Mouse (Mus musculus) forebrain, postnatal 0 days (tissue): ENCODE measurements at regions not wholly inside any gene's neighbourhood (a gene's known extent, or its start where the extent isn't known, plus 50 kb on each side); places are given as distances from the start of the nearest gene placed in this dataset.

Experiments
- ATAC-seq: fragments of 200-750 bp; cut with Nextera tagmentation; 2 replicates; pipeline ENCODE4 v1.8.0; 2017; ENCODE audit warnings: mild to moderate bottlenecking, moderate library complexity
- DNase-seq: peaks from one replicate; pipeline ENCODE4 v3.0.0-alpha.2; 2015
- H3K27ac ChIP-seq: fragments of 300-500 bp; sonication (generic); 2 replicates; pipeline ENCODE4 v1.5.1; 2014; ENCODE audit warnings: low read depth, mild to moderate bottlenecking, antibody characterized with exemption, low read length, moderate library complexity, mixed read lengths
- H3K27me3 ChIP-seq: fragments of 300-500 bp; sonication (generic); 2 replicates; pipeline ENCODE4 v1.6.1; 2014; ENCODE audit warnings: mild to moderate bottlenecking, low read length, mixed read lengths; ENCODE audit not compliant: insufficient read depth
- H3K36me3 ChIP-seq: fragments of 300-500 bp; sonication (generic); 2 replicates; pipeline ENCODE4 v1.6.1; 2014; ENCODE audit warnings: mild to moderate bottlenecking, moderate library complexity; ENCODE audit not compliant: insufficient read depth
- H3K4me1 ChIP-seq: fragments of 300-500 bp; sonication (generic); 2 replicates; pipeline ENCODE4 v1.6.1; 2014; ENCODE audit warnings: antibody characterized with exemption; ENCODE audit not compliant: insufficient read depth
- H3K4me2 ChIP-seq: fragments of 300-500 bp; sonication (generic); 2 replicates; pipeline ENCODE4 v1.6.1; 2014; ENCODE audit warnings: low read depth, mild to moderate bottlenecking, moderate library complexity
- H3K4me3 ChIP-seq: fragments of 300-500 bp; sonication (generic); 2 replicates; pipeline ENCODE4 v1.5.1; 2014; ENCODE audit warnings: low read depth, low read length, mixed read lengths
- H3K9ac ChIP-seq: fragments of 300-500 bp; sonication (generic); 2 replicates; pipeline ENCODE4 v1.6.1; 2014; ENCODE audit warnings: mild to moderate bottlenecking
- H3K9me3 ChIP-seq: fragments of 300-500 bp; sonication (generic); 2 replicates; pipeline ENCODE4 v1.6.1; 2016; ENCODE audit warnings: low read length
- CTCF ChIP-seq: sonication (generic); IDR thresholded peaks from 2 replicates; pipeline ENCODE4 v1.5.1; 2016; ENCODE audit warnings: antibody characterized with exemption, control low read depth, low read depth
- WGBS: fragments of 180-500 bp; shearing (Covaris S2); extraction: QIAGEN DNeasy Blood & Tissue Kit; methylation state at CpG from one replicate; pipeline ENCODE4 v1.1.7; 2014; 5-methylcytosine and 5-hydroxymethylcytosine counted together

- H3K4me1 ChIP-seq, result no peaks in the 10 kb centered on the region
- H3K9me3 ChIP-seq, result no peaks in the 10 kb centered on the region
- no peak overlapping the region for H3K27ac ChIP-seq
- no peak overlapping the region for H3K9ac ChIP-seq
- H3K4me2 ChIP-seq, result no peak overlapping the region
- no peaks in the 10 kb centered on the region for H3K36me3 ChIP-seq
- no peaks in the 10 kb centered on the region for H3K27me3 ChIP-seq
- DNase-seq, result no peak
- WGBS, result 82% methylated on average over 6 of the region's 6 CpGs
- H3K4me3 ChIP-seq, result no peak overlapping the region
- no peak for TF ChIP-seq CTCF
- ATAC-seq, result no peak
Measured at GRCm38 (mm10) chr7:130013109-130013508, 421.4 kb downstream of the Wdr11 start.

DNA sequence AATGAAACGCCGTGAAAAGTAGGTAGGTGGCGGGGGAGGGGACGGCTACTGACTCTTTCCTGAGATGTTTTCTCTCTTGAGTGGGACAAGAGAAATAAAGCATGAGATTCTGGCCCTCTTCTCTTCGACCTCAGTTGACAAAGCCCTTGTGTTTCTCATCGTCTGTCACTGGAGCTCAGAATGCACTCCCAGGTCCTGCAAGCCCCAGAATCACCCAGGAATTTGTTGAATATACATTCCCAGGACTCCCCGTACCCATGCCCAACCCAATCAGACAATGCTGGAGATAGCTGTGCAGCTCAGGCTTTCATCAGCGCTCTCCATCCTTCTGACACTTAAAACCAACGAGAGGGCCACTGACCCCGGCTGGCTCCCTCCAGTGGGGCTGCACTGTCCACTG lies 422.9 kb downstream of the Wdr11 start:
- H3K36me3 ChIP-seq, result no peaks in the 10 kb centered on the region
- H3K27me3 ChIP-seq, result no peaks in the 10 kb centered on the region
- no peak overlapping the region for H3K4me2 ChIP-seq
- ATAC-seq, result no peak
- no peaks in the 10 kb centered on the region for H3K4me1 ChIP-seq
- H3K27ac ChIP-seq, result no peak overlapping the region
- TF ChIP-seq CTCF, result no peak
- no peaks in the 10 kb centered on the region for H3K9me3 ChIP-seq
- DNase-seq, result no peak
- H3K9ac ChIP-seq, result no peak overlapping the region
- 81% methylated on average over 10 of the region's 10 CpGs for WGBS
- H3K4me3 ChIP-seq, result no peak overlapping the region

DNA sequence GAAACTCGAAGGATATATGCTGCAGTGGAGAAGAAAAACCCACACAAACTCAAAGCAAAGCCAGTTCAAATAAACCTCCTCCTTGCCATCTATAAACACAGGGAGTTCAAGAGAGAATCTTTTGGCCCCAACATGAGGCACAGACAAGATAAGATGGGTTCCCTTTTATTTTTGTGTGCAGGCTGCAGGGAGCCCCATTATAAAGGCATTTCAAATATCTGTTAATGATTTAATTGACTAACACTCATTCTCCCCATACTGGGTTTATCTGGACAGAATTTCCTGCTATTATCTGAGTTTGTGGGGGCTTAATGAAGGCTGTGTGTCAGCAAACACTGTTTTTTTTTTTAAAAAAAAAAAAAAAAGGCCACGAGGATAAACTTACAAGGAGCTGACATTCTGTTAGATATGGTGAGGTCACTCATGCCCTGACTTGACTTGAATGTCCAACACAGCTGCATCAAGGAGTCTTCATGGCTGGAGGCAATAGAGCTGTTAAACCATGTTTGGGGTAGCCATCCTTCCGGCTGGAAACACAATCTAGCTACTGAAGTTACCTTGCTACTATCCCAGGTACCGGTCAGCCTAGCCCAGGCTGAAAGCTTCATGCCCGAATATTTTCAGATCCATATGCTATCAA lies 423.8 kb downstream of the Wdr11 start:
- H3K4me3 ChIP-seq, result no peak overlapping the region

DNA sequence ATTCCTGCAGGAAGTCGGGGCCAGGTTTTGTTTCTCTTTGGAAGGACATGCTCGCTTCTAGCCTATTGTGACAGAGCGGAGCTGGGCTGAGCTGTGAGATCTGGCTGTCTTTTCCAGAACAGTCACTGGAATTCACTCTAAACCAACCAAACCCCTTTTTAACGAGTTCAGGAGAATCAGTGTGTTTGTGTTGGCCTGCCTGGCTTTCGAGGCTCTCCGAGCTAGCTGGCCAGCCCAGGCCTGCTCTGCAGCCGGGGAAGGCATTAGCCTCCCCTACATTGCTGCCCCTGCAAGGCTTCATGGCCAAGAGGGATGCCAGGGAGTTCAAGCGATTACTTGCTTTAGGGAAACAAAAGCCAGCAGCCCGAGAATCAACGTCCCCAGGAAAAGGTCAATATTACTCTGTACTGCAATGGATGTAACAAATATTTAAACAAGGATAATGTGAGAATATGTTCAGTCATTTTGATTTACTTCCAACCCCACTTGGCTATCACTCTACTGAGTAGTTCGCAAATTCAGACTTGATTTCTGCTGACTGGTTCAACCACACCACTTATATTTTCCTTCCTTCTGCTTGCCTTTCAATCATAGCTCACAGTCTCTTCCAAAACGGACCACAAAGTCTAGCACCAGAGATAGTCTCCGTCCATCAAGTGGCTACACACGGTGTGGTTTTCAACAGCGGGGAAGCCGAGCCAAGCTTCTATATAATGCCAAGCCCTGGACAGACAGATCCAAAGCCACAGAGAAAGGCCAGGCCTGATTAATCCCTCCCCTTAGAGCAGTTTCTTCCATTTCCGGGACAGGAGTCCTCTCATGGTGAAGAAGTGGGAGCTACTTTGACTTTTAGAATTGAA lies 424.6 kb downstream of the Wdr11 start:
- WGBS, result 67% methylated on average over 17 of the region's 17 CpGs
- Histone ChIP-seq H3K4me1 (no peaks in the 10 kb centered on the region), H3K4me2 (no peak overlapping the region), H3K9me3 (no peaks in the 10 kb centered on the region), H3K4me3 (no peak overlapping the region), H3K9ac (no peak overlapping the region), H3K27me3 (no peaks in the 10 kb centered on the region), H3K27ac (no peak overlapping the region), H3K36me3 (no peaks in the 10 kb centered on the region)
- no peak for DNase-seq
- TF ChIP-seq CTCF, result no peak
- no peak for ATAC-seq

More for the DNA sequence above, 423.8 kb downstream of the Wdr11 start:
- Histone ChIP-seq H3K9me3 (no peaks in the 10 kb centered on the region), H3K9ac (no peak overlapping the region), H3K36me3 (no peaks in the 10 kb centered on the region), H3K27ac (no peak overlapping the region), H3K27me3 (no peaks in the 10 kb centered on the region), H3K4me1 (no peaks in the 10 kb centered on the region), H3K4me2 (no peak overlapping the region)
- TF ChIP-seq CTCF, result no peak
- no peak for DNase-seq
- WGBS, result 77% methylated on average over 5 of the region's 5 CpGs
- ATAC-seq, result no peak

DNA sequence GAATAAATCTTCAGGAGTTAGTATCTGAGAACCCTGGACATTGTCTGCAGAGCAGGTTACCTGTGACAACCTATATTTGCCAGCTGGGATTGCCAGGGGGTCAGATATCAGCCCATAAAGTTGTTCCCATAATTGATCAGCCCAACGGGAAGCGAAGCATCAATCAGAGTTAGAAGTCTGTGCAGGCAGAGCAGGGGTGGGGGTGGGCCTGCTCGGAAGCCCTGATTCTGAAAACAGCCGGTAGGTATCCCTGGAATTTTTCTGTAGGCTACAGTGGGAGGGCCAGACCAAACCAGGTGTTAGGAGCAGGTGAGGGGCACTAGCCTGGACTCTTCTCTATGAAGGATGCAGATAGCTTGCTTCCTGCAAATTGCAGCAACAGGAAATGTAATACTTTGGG lies 427.2 kb downstream of the Wdr11 start:
- no peaks in the 10 kb centered on the region for H3K27me3 ChIP-seq
- no peaks in the 10 kb centered on the region for H3K36me3 ChIP-seq
- H3K9ac ChIP-seq, result no peak overlapping the region
- 69% methylated on average over 4 of the region's 4 CpGs for WGBS
- H3K4me3 ChIP-seq, result no peak overlapping the region
- H3K4me1 ChIP-seq, result no peaks in the 10 kb centered on the region
- DNase-seq, result no peak
- no peak overlapping the region for H3K4me2 ChIP-seq
- no peak overlapping the region for H3K27ac ChIP-seq
- no peak for ATAC-seq
- TF ChIP-seq CTCF, result no peak
- no peaks in the 10 kb centered on the region for H3K9me3 ChIP-seq

- H3K4me1 ChIP-seq, result no peaks in the 10 kb centered on the region
- no peak overlapping the region for H3K9ac ChIP-seq
- H3K27me3 ChIP-seq, result no peaks in the 10 kb centered on the region
- H3K36me3 ChIP-seq, result no peaks in the 10 kb centered on the region
- no peak overlapping the region for H3K4me3 ChIP-seq
- DNase-seq (peak; percentile 50), ATAC-seq (no peak)
- no peak overlapping the region for H3K4me2 ChIP-seq
- H3K27ac ChIP-seq, result no peak overlapping the region
- no peak for TF ChIP-seq CTCF
- H3K9me3 ChIP-seq, result no peaks in the 10 kb centered on the region
Measured at GRCm38 (mm10) chr7:130028945-130029344, 437.3 kb downstream of the Wdr11 start.

DNA sequence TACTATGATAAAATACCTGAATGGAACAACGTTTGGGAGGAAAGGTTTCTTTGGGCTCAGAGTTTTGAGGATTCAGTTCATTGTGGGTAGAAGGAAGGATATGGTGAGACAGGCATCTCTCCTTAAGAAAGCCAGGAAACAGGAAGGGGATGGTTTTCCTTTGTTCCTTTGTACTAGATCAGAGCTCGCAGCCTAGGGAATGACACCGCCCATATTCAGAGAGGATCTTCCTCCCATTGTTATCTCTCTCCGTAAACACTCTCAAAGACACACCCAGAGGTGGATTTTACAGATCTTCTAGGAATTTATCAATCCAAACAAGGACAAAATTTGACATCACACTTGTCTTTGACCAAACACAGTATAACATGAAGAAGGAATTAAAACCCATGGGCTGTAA lies 439.0 kb downstream of the Wdr11 start:
- no peaks in the 10 kb centered on the region for H3K4me1 ChIP-seq
- H3K36me3 ChIP-seq, result no peaks in the 10 kb centered on the region
- ATAC-seq, result no peak

More for the DNA sequence above, 439.0 kb downstream of the Wdr11 start:
- H3K27me3 ChIP-seq, result no peaks in the 10 kb centered on the region
- H3K9ac ChIP-seq, result no peak overlapping the region
- WGBS, result 93% methylated on average over 4 of the region's 4 CpGs
- H3K4me2 ChIP-seq, result no peak overlapping the region
- TF ChIP-seq CTCF, result no peak
- no peak for DNase-seq
- no peaks in the 10 kb centered on the region for H3K9me3 ChIP-seq
- H3K27ac ChIP-seq, result no peak overlapping the region
- H3K4me3 ChIP-seq, result no peak overlapping the region
